In genomic region chr5:134772522-134772921, GRCm38 (mm10) we compare ENCODE assay signal across 11 mouse cellular contexts. TPM values are rescaled to one million over a fixed set of nuclear protein-coding genes. Genes with fewer than 3 reads are reported as not detected.
DNase-seq lines count a peak whose midpoint lies in the region; ATAC-seq and TF ChIP-seq lines count a peak whose summit lies in the region.
"Had no signal": no experiment of that assay in that cellular context is flagged by ENCODE, and none has a peak within 500 bp of the region (broad histone marks: within the 10 kb centered on the region; RNA-seq: fewer than 3 reads in every experiment).

No protein-coding gene starts in this region.

- TF ChIP-seq CTCF in embryonic fibroblast, embryonic 13.5 days (IDR thresholded peaks at IDR 0.05; ENCODE audit: borderline replicate concordance, insufficient read depth, low read length) = no peak

- no peaks in the 10 kb centered on the region for H3K27me3 ChIP-seq in lung, embryonic 15.5 days
- H3K27me3 ChIP-seq: embryonic facial prominence, embryonic 12.5 days had no signal

- peak overlapping the region; percentile 67; the same call in 1 of the 2 replicates for H3K27ac ChIP-seq in embryonic fibroblast, embryonic 13.5 days (ENCODE audit: insufficient read depth, low read length)
- peak overlapping the region; percentile 55; the same call in 1 of the 2 replicates for H3K27ac ChIP-seq in lung, embryonic 15.5 days
- H3K27ac ChIP-seq: embryonic facial prominence, embryonic 12.5 days; liver, embryonic 14.5 days had no signal

- no peak for TF ChIP-seq POLR2A in embryonic fibroblast, embryonic 13.5 days (IDR thresholded peaks at IDR 0.05; ENCODE audit: low read depth, low read length)

- H3K4me1 ChIP-seq in embryonic fibroblast, embryonic 13.5 days (ENCODE audit: control insufficient read depth, insufficient read depth, low read length) = peaks cover 5% of the 10 kb centered on the region
- H3K4me1 ChIP-seq in lung, embryonic 15.5 days = peaks cover 13% of the 10 kb centered on the region

- H3K36me3 ChIP-seq in lung, embryonic 15.5 days = no peaks in the 10 kb centered on the region
- H3K36me3 ChIP-seq: embryonic facial prominence, embryonic 12.5 days had no signal

- WGBS in lung, embryonic 15.5 days = 51% methylated on average over 12 of the region's 12 CpGs

- no peak overlapping the region for H3K4me3 ChIP-seq in embryonic fibroblast, embryonic 13.5 days (ENCODE audit: insufficient read depth, low read length)
- no peak overlapping the region for H3K4me3 ChIP-seq in lung, embryonic 15.5 days
- H3K4me3 ChIP-seq: embryonic facial prominence, embryonic 12.5 days; myocyte had no signal

- no peak overlapping the region for H3K9ac ChIP-seq in lung, embryonic 15.5 days
- H3K9ac ChIP-seq: embryonic facial prominence, embryonic 12.5 days; liver, embryonic 14.5 days had no signal

- H3K4me2 ChIP-seq in lung, embryonic 15.5 days = no peak overlapping the region
- H3K4me2 ChIP-seq: embryonic facial prominence, embryonic 12.5 days had no signal

- peak; percentile 41 for ATAC-seq in lung, embryonic 15.5 days (ENCODE audit: borderline replicate concordance, extremely low read depth, low FRiP score, low TSS enrichment)
- ATAC-seq in monocyte, adult 5-6 weeks (replicated peaks; ENCODE audit: insufficient number of reproducible peaks, low FRiP score, low TSS enrichment, poor library complexity, severe bottlenecking) = no peak

- DNase-seq in adrenal gland, adult 2 months = peak; percentile 47
- peak; percentile 8 for DNase-seq in kidney, adult 18-20 months
- DNase-seq in left cerebral cortex, postnatal 10 days (ENCODE audit: extremely low spot score in 1 of 2, low spot score in 2 of 2) = no peak
- no peak for DNase-seq in MN1 (ENCODE audit: low spot score)
- DNase-seq: thymus, adult 18-20 months had no signal

- no peaks in the 10 kb centered on the region for H3K9me3 ChIP-seq in lung, embryonic 15.5 days
- H3K9me3 ChIP-seq: embryonic facial prominence, embryonic 12.5 days had no signal

- intact Hi-C loops in left cerebral cortex, postnatal 10 days (cut with DNase I) = no loop called here

RNA-seq across cellular contexts. Expression of gene Eln, which starts 25.4 kb away (rescaled TPM):
- 10 to 100 TPM; 11.8 to 26.9 TPM for total RNA-seq in adrenal gland, adult 2 months (2021)
- polyA plus RNA-seq in adrenal gland, adult 2 months (2012; rRNA removed) = 21.8 and 30.7 TPM in 2 replicates
- 57.9 and 265 TPM in 2 replicates for polyA plus RNA-seq in embryonic fibroblast, embryonic 13.5 days (2011; ENCODE audit: insufficient read length, low read depth, missing spikeins)
- 534 and 579 TPM in 2 replicates for polyA plus RNA-seq in lung, embryonic 15.5 days (2015; fragmentation: Nextera tagmentation; extraction: Ambion mirVana)
- total RNA-seq in left cerebral cortex, postnatal 10 days (2021) = 10 to 100 TPM; 59.4 to 77.7 TPM
- total RNA-seq in monocyte, adult 5-6 weeks (2017) = not detected in 3 replicates

Comparison
In these comparisons a context has a peak if more than half of its experiments do, and no peak if none do; other contexts are left out.
1. DNase-seq: peak in adrenal gland, adult 2 months (single experiment) and kidney, adult 18-20 months (single experiment); none in left cerebral cortex, postnatal 10 days (0 of 2) and MN1 (single experiment).
2. RNA of gene Eln, which starts 25.4 kb away (total RNA-seq): 59.4 to 77.7 TPM in left cerebral cortex, postnatal 10 days and 11.8 to 26.9 TPM in adrenal gland, adult 2 months; not detected in monocyte, adult 5-6 weeks; every median in the first group is over 10 times any median in the second.